Mouse (Mus musculus) neural tube, embryonic 12.5 days (tissue): ENCODE measurements around the gene Fntb. TPM values are rescaled to one million over a fixed set of nuclear protein-coding genes. Genes with fewer than 3 reads are reported as not detected.

Source experiments
- ATAC-seq: fragments of 200-750 bp; cut with Nextera tagmentation; 2 replicates; pipeline ENCODE4 v1.8.0; 2017; ENCODE audit warnings: low read depth, mild to moderate bottlenecking, moderate TSS enrichment, moderate library complexity; ENCODE audit not compliant: low FRiP score
- H3K27ac ChIP-seq: fragments of 300-500 bp; sonication (generic); 2 replicates; pipeline ENCODE4 v1.5.1; 2016
- H3K27me3 ChIP-seq: fragments of 300-500 bp; sonication (generic); replicated peaks from 2 replicates; pipeline ENCODE4 v1.6.1; 2016; ENCODE audit warnings: mild to moderate bottlenecking
- H3K36me3 ChIP-seq: fragments of 300-500 bp; sonication (generic); 2 replicates; pipeline ENCODE4 v1.6.1; 2016; ENCODE audit warnings: mild to moderate bottlenecking
- H3K4me1 ChIP-seq: fragments of 300-500 bp; sonication (generic); 2 replicates; pipeline ENCODE4 v1.6.1; 2016
- H3K4me2 ChIP-seq: fragments of 300-500 bp; sonication (generic); replicated peaks from 2 replicates; pipeline ENCODE4 v1.6.1; 2016; ENCODE audit warnings: mild to moderate bottlenecking
- H3K4me3 ChIP-seq: fragments of 300-500 bp; sonication (generic); 2 replicates; pipeline ENCODE4 v1.5.1; 2016
- H3K9ac ChIP-seq: fragments of 300-500 bp; sonication (generic); 2 replicates; pipeline ENCODE4 v1.6.1; 2016; ENCODE audit warnings: mild to moderate bottlenecking
- H3K9me3 ChIP-seq: fragments of 300-500 bp; sonication (generic); 2 replicates; pipeline ENCODE4 v1.6.1; 2016; ENCODE audit warnings: mild to moderate bottlenecking
- WGBS: fragments of 180-500 bp; shearing (Covaris S2); methylation state at CpG from one replicate; pipeline ENCODE4 v1.1.7; 2016; 5-methylcytosine and 5-hydroxymethylcytosine counted together
- polyA plus RNA-seq: library from polyadenylated mRNA; unstranded; fragments of >200 nt; fragmentation: Nextera tagmentation; extraction: Ambion mirVana; gene quantifications from 2 replicates; pipeline ENCODE4 v1.2.1, GENCODE M21; 2016

Fntb gene
- polyA plus RNA-seq, 1 experiment from 2014 or later = 38.1 TPM

GRCm38 (mm10) chr12:76898141-76898540 is 132.8 kb downstream of the Fntb start:
- no peak overlapping the region for H3K27ac ChIP-seq
- no peaks in the 10 kb centered on the region for H3K9me3 ChIP-seq
- no peak overlapping the region for H3K9ac ChIP-seq
- no peaks in the 10 kb centered on the region for H3K4me1 ChIP-seq
- no peak overlapping the region for H3K4me3 ChIP-seq
- H3K36me3 ChIP-seq = peaks cover 12% of the 10 kb centered on the region; the same call in 1 of the 2 replicates
- no peaks in the 10 kb centered on the region for H3K27me3 ChIP-seq
- H3K4me2 ChIP-seq = no peak overlapping the region
- no peak for ATAC-seq

GRCm38 (mm10) chr12:76899261-76899975 is 134.0 kb downstream of the Fntb start:
- Histone ChIP-seq H3K27me3 (no peaks in the 10 kb centered on the region), H3K4me2 (no peak overlapping the region), H3K4me1 (no peaks in the 10 kb centered on the region), H3K9ac (no peak overlapping the region), H3K27ac (no peak overlapping the region), H3K36me3 (peaks cover 12% of the 10 kb centered on the region; the same call in 1 of the 2 replicates), H3K4me3 (no peak overlapping the region), H3K9me3 (no peaks in the 10 kb centered on the region)
- 91% methylated on average over 10 of the region's 10 CpGs for WGBS
- ATAC-seq = no peak

- no peak overlapping the region for H3K9ac ChIP-seq
- no peaks in the 10 kb centered on the region for H3K4me1 ChIP-seq
- H3K36me3 ChIP-seq = peaks cover 14% of the 10 kb centered on the region; the same call in 1 of the 2 replicates
- H3K4me3 ChIP-seq = no peak overlapping the region
- WGBS = 75% methylated on average over 3 of the region's 3 CpGs
- H3K27ac ChIP-seq = no peak overlapping the region
- no peak overlapping the region for H3K4me2 ChIP-seq
- H3K27me3 ChIP-seq = no peaks in the 10 kb centered on the region
- no peak for ATAC-seq
- H3K9me3 ChIP-seq = no peaks in the 10 kb centered on the region
These were observed 136.3 kb downstream of the Fntb start for GRCm38 (mm10) chr12:76901508-76902294.

GRCm38 (mm10) chr12:76906278-76906677 is 140.9 kb downstream of the Fntb start:
- H3K27me3 ChIP-seq = no peaks in the 10 kb centered on the region
- H3K4me1 ChIP-seq = 0 out of 2 replicates have a peak, but pooled peaks cover 3% of the 10 kb centered on the region
- no peak overlapping the region for H3K4me3 ChIP-seq
- ATAC-seq = no peak
- WGBS = 87% methylated on average over 1 of the region's 1 CpGs
- H3K9me3 ChIP-seq = no peaks in the 10 kb centered on the region
- H3K9ac ChIP-seq = no peak overlapping the region
- H3K36me3 ChIP-seq = peaks cover 11% of the 10 kb centered on the region; the same call in 1 of the 2 replicates
- H3K4me2 ChIP-seq = no peak overlapping the region
- H3K27ac ChIP-seq = no peak overlapping the region

GRCm38 (mm10) chr12:76909218-76909617 is 143.8 kb downstream of the Fntb start:
- H3K4me3 ChIP-seq = no peak overlapping the region
- no peak overlapping the region for H3K4me2 ChIP-seq
- WGBS = 88% methylated on average over 5 of the region's 5 CpGs
- peaks cover 11% of the 10 kb centered on the region; the same call in 1 of the 2 replicates for H3K36me3 ChIP-seq
- no peaks in the 10 kb centered on the region for H3K9me3 ChIP-seq
- no peak overlapping the region for H3K9ac ChIP-seq
- no peak for ATAC-seq
- 0 out of 2 replicates have a peak, but pooled peaks cover 3% of the 10 kb centered on the region for H3K4me1 ChIP-seq
- H3K27ac ChIP-seq = no peak overlapping the region
- H3K27me3 ChIP-seq = no peaks in the 10 kb centered on the region

- WGBS = 69% methylated on average over 11 of the region's 11 CpGs
- Histone ChIP-seq H3K9me3 (no peaks in the 10 kb centered on the region), H3K9ac (no peak overlapping the region), H3K4me1 (0 out of 2 replicates have a peak, but pooled peaks cover 3% of the 10 kb centered on the region), H3K4me2 (no peak overlapping the region), H3K4me3 (no peak overlapping the region), H3K27me3 (no peaks in the 10 kb centered on the region), H3K27ac (no peak overlapping the region), H3K36me3 (peaks cover 15% of the 10 kb centered on the region; the same call in 1 of the 2 replicates)
- ATAC-seq = no peak
These were observed 145.0 kb downstream of the Fntb start for GRCm38 (mm10) chr12:76910258-76910940.

GRCm38 (mm10) chr12:76911171-76911726 is 145.9 kb downstream of the Fntb start:
- Histone ChIP-seq H3K36me3 (peaks cover 16% of the 10 kb centered on the region; the same call in 1 of the 2 replicates), H3K4me2 (no peak overlapping the region), H3K27me3 (no peaks in the 10 kb centered on the region), H3K9me3 (no peaks in the 10 kb centered on the region), H3K27ac (no peak overlapping the region), H3K9ac (no peak overlapping the region), H3K4me1 (0 out of 2 replicates have a peak, but pooled peaks cover 3% of the 10 kb centered on the region), H3K4me3 (no peak overlapping the region)
- ATAC-seq = no peak
- WGBS = 78% methylated on average over 16 of the region's 16 CpGs

GRCm38 (mm10) chr12:76912193-76912592 is 146.8 kb downstream of the Fntb start:
- 0 out of 2 replicates have a peak, but pooled peaks cover 3% of the 10 kb centered on the region for H3K4me1 ChIP-seq
- no peak overlapping the region for H3K27ac ChIP-seq
- no peak for ATAC-seq
- 75% methylated on average over 9 of the region's 9 CpGs for WGBS
- H3K4me2 ChIP-seq = no peak overlapping the region
- H3K4me3 ChIP-seq = no peak overlapping the region
- no peaks in the 10 kb centered on the region for H3K9me3 ChIP-seq
- no peaks in the 10 kb centered on the region for H3K27me3 ChIP-seq
- H3K36me3 ChIP-seq = peaks cover 16% of the 10 kb centered on the region; the same call in 1 of the 2 replicates
- H3K9ac ChIP-seq = no peak overlapping the region

GRCm38 (mm10) chr12:76916163-76916562 is 150.8 kb downstream of the Fntb start:
- no peak overlapping the region for H3K4me3 ChIP-seq
- no peak for ATAC-seq
- H3K27me3 ChIP-seq = no peaks in the 10 kb centered on the region
- H3K27ac ChIP-seq = no peak overlapping the region
- no peak overlapping the region for H3K9ac ChIP-seq
- H3K9me3 ChIP-seq = no peaks in the 10 kb centered on the region
- no peak overlapping the region for H3K4me2 ChIP-seq
- no peaks in the 10 kb centered on the region for H3K4me1 ChIP-seq
- H3K36me3 ChIP-seq = 0 out of 2 replicates have a peak, but pooled peaks cover 16% of the 10 kb centered on the region
- 94% methylated on average over 11 of the region's 11 CpGs for WGBS

- 83% methylated on average over 6 of the region's 6 CpGs for WGBS
- Histone ChIP-seq H3K9ac (no peak overlapping the region), H3K4me2 (no peak overlapping the region), H3K27ac (no peak overlapping the region), H3K4me3 (no peak overlapping the region), H3K27me3 (no peaks in the 10 kb centered on the region), H3K4me1 (no peaks in the 10 kb centered on the region), H3K9me3 (no peaks in the 10 kb centered on the region), H3K36me3 (peaks cover 19% of the 10 kb centered on the region; the same call in 1 of the 2 replicates)
- no peak for ATAC-seq
These were observed 152.7 kb downstream of the Fntb start for GRCm38 (mm10) chr12:76918113-76918512.

GRCm38 (mm10) chr12:76918855-76919254 is 153.5 kb downstream of the Fntb start:
- no peaks in the 10 kb centered on the region for H3K27me3 ChIP-seq
- ATAC-seq = no peak
- no peak overlapping the region for H3K4me3 ChIP-seq
- no peak overlapping the region for H3K4me2 ChIP-seq
- peaks cover 19% of the 10 kb centered on the region; the same call in 1 of the 2 replicates for H3K36me3 ChIP-seq
- H3K9ac ChIP-seq = no peak overlapping the region
- H3K9me3 ChIP-seq = no peaks in the 10 kb centered on the region
- WGBS = 64% methylated on average over 3 of the region's 3 CpGs
- no peak overlapping the region for H3K27ac ChIP-seq
- H3K4me1 ChIP-seq = no peaks in the 10 kb centered on the region
